Comparison of ENCODE assay signal across 8 mouse cellular contexts in the genomic region with DNA sequence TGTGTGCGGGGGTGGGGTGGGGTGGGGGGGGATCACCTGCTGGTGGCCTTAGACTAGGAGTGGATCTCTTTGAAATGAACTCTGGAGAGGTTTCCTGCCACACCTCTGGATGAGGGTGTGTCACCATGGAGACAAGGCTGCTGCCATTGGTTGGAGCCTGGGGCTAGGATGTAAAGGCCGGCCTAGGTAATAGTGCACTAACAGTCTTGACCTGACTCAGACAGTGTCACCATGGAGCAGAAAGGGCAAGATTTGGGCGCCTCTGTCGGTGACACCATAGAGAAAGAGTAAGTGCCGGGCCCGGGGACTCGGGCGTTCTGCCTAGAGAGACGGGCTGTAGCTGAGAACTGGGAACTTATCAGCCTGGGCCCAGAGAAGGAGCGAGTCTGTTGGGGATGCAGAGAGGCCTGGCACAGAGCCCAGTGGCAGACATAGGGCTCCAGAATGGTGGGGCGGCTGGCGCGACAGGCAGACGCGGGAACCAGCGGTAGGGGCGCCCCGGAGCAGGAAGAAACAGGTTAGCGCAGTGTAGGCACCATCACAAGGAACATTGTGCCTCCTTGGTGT. TPM values are rescaled to one million over a fixed set of nuclear protein-coding genes. Genes with fewer than 3 reads are reported as not detected.
DNase-seq lines count a peak whose midpoint lies in the region; ATAC-seq and TF ChIP-seq lines count a peak whose summit lies in the region.
"Not testable (repeated sequence)": the region's sequence is repeated elsewhere in the genome, so short reads cannot be mapped to it uniquely, and the experiment has no call there.

Pnp2 (plus strand) TSS at position 51 of the 567 bp plus-strand sequence.

- not testable (repeated sequence) for H3K27ac ChIP-seq in hindbrain, embryonic 10.5 days
- H3K27ac ChIP-seq in liver, embryonic 16.5 days (ENCODE audit: low read length) = peak within 1 kb of the TSS; percentile 87

- H3K4me1 ChIP-seq in E14TG2a.4 (replicated peaks; ENCODE audit: low read depth, low read length); hindbrain, embryonic 10.5 days (replicated peaks): not testable (repeated sequence)
- peaks cover 26% of the 10 kb centered on the region for H3K4me1 ChIP-seq in liver, embryonic 16.5 days (ENCODE audit: control insufficient read depth, low read depth, low read length)

- H3K27me3 ChIP-seq in E14TG2a.4 (ENCODE audit: insufficient read depth, low read length); hindbrain, embryonic 10.5 days (ENCODE audit: insufficient read depth, poor library complexity, severe bottlenecking); liver, embryonic 16.5 days (ENCODE audit: control insufficient read depth, insufficient read depth, low read depth, low read length); splenic B cell, adult 2 months (ENCODE audit: control insufficient read depth, insufficient read depth, low read length, poor library complexity, severe bottlenecking): not testable (repeated sequence)

- H3K9me3 ChIP-seq in E14TG2a.4 (ENCODE audit: low read length) = peaks cover 17% of the 10 kb centered on the region
- not testable (repeated sequence) for H3K9me3 ChIP-seq in hindbrain, embryonic 10.5 days; liver, embryonic 16.5 days (replicated peaks; ENCODE audit: control insufficient read depth, low read length)

- H3K4me3 ChIP-seq in E14TG2a.4 (replicated peaks; ENCODE audit: low read length) = peak within 1 kb of the TSS; percentile 52; the same call in 1 of the 2 replicates
- H3K4me3 ChIP-seq in hindbrain, embryonic 10.5 days = peak within 1 kb of the TSS; percentile 23; the same call in 1 of the 2 replicates
- H3K4me3 ChIP-seq in liver, embryonic 16.5 days (ENCODE audit: low read depth, low read length) = peak within 1 kb of the TSS; percentile 60

- H3K36me3 ChIP-seq in E14TG2a.4 (ENCODE audit: insufficient read depth, low read length) = peaks cover 16% of the 10 kb centered on the region
- peaks cover 16% of the 10 kb centered on the region for H3K36me3 ChIP-seq in hindbrain, embryonic 10.5 days
- not testable (repeated sequence) for H3K36me3 ChIP-seq in liver, embryonic 16.5 days (ENCODE audit: control insufficient read depth, insufficient read depth); splenic B cell, adult 2 months (ENCODE audit: control insufficient read depth, insufficient read depth, low read length, poor library complexity, severe bottlenecking)

- peak within 1 kb of the TSS; percentile 64 for H3K9ac ChIP-seq in liver, embryonic 16.5 days (ENCODE audit: low read depth, low read length)

- not testable (repeated sequence) for TF ChIP-seq CTCF in E14TG2a.4 (conservative IDR thresholded peaks at IDR 0.05; ENCODE audit: low read length)

- ATAC-seq in liver, embryonic 16.5 days (ENCODE audit: low read depth) = peak; percentile 82

- WGBS in hindbrain, embryonic 10.5 days = 8% methylated on average over 19 of the region's 19 CpGs
- whole genome bisulfite sequencing in liver, embryonic 16.5 days (ENCODE audit: insufficient replicate concordance) = 9% methylated on average over 19 of the region's 19 CpGs

- peak within 1 kb of the TSS; percentile 69 for H3K4me2 ChIP-seq in liver, embryonic 16.5 days (ENCODE audit: low read depth, low read length)

- DNase-seq in cerebellum, postnatal 10 days = peak; percentile 76 to 84
- DNase-seq in frontal cortex, postnatal 25 days (ENCODE audit: low spot score in 2 of 2) = peak; percentile 12 to 35
- DNase-seq in hindbrain, embryonic 10.5 days (ENCODE audit: low spot score) = peak; percentile 29
- DNase-seq in layer of hippocampus, adult 11-12 months (ENCODE audit: low spot score) = peak; percentile 54
- DNase-seq in naive thymus-derived CD4-positive, alpha-beta T cell, adult 2 months (ENCODE audit: low read depth) = peak; percentile 48
- DNase-seq in splenic B cell, adult 2 months (ENCODE audit: low read depth, low spot score) = peak; percentile 72

RNA-seq across cellular contexts. Expression of gene Pnp2, which starts in this region (rescaled TPM):
- 0.54 and 0.86 TPM in 2 replicates for polyA plus RNA-seq in hindbrain, embryonic 10.5 days (2016; fragmentation: Nextera tagmentation; extraction: Ambion mirVana)
- polyA plus RNA-seq in liver, embryonic 16.5 days (2015; fragmentation: Nextera tagmentation; extraction: Ambion mirVana) = 10.6 and 11.0 TPM in 2 replicates

Comparison
In these comparisons a context has a peak if more than half of its experiments do, and no peak if none do; other contexts are left out.
1. Peak in DNase-seq and H3K4me3 ChIP-seq in hindbrain, embryonic 10.5 days; RNA of the gene not detected or under 1 TPM.
2. DNase-seq: peak in every context shown above with its lines; median percentile 80 in cerebellum, postnatal 10 days; 72 in splenic B cell, adult 2 months; 54 in layer of hippocampus, adult 11-12 months; 48 in naive thymus-derived CD4-positive, alpha-beta T cell, adult 2 months; 29 in hindbrain, embryonic 10.5 days; 24 in frontal cortex, postnatal 25 days.